Mouse (Mus musculus) CD4-positive, CD25-positive, alpha-beta regulatory T cell, adult 2 months (primary cell): ENCODE measurements around the gene Trpv5.

Source experiments
- DNase-seq: peaks from one replicate; pipeline ENCODE4 v3.0.0-alpha.2; 2012; ENCODE audit warnings: low read depth, low spot score

The Trpv5 gene

DNA sequence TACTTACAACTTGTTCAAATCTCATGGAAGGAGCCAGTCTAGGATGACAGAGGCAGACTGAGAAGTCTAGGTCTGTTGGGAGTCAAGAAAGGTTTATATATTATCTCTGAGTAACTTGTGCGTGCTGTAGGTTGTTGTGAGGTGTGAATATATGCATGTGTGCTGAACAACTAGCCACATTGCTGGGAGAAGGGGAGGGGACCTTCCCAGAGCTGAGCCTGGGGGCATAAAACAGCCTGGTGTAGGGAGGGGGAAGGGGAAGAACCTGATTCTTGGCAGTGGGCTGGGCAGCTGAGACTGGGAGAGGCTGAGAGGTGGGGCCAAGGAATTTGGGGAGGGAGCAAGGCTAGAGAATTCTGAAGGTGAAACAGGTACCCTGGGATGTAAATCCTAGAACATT, at the start of gene Trpv5:
Trpv5 (minus strand) TSS at position 101 of the 400 bp plus-strand sequence.
- DNase-seq = no peak

DNA sequence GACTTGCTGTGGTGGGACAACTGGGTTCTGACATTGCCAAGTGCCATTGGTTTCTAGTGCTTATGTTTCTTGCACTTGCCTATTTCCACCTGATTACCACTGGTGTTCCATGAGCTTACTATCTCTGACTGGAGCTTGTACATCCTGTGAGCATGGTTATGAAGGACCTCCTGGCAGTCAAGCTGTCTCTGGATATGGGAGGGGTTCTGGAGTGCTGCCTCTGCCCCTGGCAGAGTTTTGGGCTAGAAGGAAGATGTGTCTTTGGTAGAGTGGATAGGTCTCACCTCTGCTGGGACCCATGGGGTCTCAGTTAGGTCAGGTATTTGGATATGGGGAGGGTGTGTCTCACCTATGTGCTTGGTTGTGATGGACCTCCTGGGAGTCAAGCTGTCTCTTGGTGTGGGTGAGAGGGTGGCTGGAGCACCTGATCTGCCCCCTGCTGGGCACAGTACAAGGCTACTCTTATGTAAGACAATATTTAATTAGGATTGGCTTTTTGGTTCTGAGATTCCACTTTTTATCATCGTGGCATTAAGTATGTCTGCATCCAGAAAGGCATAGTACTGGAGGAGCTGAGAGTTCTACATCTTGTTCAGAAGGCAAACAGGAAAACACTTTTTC, 47.5 kb upstream of the Trpv5 start:
- peak; percentile 70 for DNase-seq

DNA sequence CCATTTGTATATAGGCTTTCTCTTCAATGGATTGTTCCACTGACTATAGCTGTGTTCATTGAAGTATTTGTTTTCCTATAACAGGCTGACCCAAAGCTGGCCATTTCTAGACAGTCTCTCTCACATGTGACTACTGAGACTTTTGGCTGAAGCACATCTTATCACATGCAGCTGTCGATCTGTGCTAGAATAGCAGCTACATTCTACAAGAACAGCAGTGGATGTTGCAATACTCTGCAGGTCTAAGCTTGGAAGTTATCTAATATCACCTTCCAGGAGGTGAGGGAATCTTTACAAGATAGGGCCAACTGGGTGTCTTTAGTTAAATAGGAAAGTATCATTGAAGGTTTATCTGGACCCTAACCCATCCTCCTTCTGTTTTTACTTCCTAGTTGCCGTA, 40.9 kb upstream of the Trpv5 start:
- no peak for DNase-seq

DNA sequence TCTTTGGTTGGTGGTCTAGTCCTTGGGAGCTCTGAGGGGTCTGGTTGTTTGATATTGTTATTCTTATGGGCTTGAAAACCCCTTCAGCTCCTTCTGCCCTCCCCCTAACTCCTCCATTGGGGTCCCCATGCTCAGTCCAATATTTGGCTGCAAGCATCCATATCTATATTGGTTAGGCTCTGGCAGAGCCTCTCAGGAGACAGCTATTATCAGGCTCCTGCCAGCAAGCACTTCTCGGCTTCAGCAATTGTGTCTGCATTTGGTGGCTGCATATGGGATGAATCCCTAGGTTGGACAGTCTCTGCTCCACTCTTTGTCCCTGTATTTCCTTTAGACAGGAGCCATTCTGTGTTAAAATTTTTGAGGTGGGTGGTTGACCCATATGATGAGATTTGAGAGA, 29.7 kb upstream of the Trpv5 start:
- DNase-seq = no peak

DNA sequence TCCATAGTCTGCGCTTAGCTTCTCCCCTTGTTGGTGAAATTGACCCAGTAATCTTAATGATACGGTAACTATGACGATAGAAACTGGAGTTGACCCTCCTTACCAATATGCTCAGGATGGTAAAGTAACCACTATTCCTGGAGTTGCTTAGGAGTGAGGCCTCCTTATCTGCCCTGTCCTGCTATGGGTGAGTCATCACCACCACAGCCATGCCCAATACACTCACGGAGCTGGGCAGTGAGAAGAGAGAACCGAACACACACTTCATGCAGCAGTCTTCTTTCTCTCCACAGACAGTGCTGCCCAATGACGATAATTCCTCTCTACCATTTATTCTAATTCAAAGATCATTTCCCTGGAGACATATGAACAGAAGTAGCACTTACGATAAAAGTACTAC, 25.7 kb upstream of the Trpv5 start:
- no peak for DNase-seq

DNA sequence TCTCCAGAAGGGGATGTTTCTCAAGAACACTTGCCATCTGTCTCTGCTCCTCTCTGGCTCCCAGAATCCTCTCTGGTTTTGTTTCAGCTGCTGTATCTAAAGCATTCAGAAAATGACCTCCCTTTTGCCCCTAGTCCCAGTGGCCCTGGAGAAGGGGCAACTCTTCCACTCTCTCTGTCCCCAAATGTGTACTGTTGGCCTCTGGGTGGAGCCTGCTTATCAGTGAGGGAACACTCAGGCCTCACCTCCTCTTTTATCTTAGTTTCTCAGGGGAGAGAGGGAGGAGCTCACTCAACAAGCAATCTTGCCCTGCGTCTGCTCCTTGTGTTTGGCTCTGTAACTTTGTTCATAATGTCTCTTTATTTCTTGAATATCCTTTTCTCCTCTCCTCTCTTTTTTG, 23.6 kb upstream of the Trpv5 start, which contains the start of gene Kel:
Kel (minus strand) TSS at position 217 of the 400 bp plus-strand sequence.
- no peak for DNase-seq

- DNase-seq = peak; percentile 63
Measured at GRCm38 (mm10) chr6:41702928-41703327, 22.4 kb upstream of the Trpv5 start.

DNA sequence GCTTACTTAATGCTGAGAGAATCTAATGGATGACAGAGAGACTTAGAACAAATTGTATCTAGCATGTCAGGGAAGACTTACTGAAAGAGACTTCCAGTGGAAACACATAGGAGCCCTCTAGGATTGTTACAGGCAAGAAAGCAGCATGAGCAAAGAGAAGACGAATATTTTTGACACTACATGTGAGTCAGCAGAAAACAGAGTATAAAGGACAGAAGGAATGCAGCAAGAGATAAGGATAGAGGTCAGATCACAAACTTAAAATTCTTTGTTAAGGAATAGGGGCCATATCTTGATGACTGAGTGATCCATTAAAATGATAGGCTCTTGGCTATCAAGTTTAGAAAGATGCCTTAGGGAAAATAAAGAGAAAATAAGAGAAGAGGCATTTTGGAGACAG, 20.7 kb upstream of the Trpv5 start:
- DNase-seq = no peak

GRCm38 (mm10) chr6:41694407-41694806, 13.8 kb upstream of the Trpv5 start:
- no peak for DNase-seq

DNA sequence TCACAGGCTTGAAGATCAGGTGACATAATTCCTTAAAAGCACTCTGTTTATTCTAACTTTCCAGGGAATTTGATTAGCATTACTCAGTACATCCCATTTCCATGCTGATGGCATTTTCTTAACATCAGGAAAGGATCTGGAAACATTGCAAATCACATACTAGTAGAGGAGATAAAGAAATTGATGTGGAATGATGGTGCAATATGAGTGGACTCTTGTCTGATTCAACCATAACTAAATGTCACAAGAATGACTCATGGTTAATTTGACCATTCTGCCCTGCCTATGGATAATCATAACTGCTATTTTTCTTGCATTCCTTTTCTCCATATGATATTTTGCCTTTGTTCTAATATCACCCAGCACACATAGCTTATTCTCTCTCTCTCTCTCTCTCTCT, 11.6 kb upstream of the Trpv5 start:
- DNase-seq = no peak

- DNase-seq = no peak
Measured at GRCm38 (mm10) chr6:41685596-41685995, 5.0 kb upstream of the Trpv5 start.

DNA sequence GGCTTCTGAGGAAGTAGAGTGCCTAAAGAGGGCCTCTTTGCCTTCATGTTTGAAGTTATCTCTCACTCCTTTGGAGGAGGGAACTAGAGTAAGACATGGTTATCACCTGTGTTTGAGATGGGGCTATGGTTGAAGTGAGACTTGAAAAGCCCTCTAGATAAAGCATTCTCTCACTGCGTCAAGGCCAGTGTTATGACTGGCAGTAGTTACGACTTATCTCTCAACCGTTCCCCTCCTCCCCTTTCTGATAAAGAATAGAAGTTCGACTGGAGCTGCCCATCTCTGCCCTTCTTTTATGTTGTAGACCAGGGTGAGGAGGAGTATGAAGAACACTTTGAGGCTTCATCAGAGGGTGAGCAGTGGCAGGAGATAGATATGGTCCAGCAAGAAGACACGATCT, 4.3 kb upstream of the Trpv5 start:
- DNase-seq = no peak

- no peak for DNase-seq
Measured at GRCm38 (mm10) chr6:41684131-41684530, 3.6 kb upstream of the Trpv5 start, which contains the start of gene Llcfc1. Gene Llcfc1, plus strand, starts transcription at chr6:41684431.

- DNase-seq = no peak
Measured at GRCm38 (mm10) chr6:41681656-41682055, 1.1 kb upstream of the Trpv5 start.

DNA sequence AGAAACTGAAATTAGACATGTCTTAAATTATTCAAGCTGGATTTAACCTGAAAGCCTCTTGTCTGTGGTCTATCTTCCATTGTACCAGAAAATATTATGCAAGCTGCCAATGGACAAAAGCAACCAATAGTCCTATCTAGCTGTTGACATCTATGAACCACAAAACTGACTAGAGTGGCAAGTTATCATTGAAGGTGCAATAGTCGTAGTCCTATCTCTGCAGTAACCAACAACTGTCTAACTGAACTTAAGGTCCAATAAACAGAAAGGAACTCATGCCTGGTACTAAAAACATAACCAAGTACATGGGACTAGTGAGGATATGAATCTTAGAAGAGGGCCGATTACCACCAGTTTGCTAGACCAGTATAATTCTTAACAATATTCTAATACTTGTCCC, 4.0 kb downstream of the Trpv5 start:
- no peak for DNase-seq

DNA sequence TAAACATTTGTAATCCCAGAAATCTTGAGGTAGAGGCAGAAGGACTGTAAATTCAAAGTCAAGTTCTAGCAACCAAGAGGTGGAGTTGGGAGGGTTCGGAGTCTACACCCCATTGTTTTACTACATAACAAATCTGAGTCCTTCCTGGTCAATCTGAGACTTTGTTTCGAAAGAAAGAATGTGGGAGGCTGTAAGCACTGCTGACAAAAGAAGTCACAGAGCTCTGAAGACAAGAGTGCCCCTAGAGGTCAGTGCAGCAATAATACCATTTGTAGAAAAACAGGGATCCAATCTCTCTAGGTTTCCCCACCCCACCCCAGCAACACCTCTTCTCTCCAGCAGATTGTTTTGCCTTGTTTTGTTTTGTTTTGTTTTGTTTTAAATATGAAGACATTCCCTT, 18.2 kb downstream of the Trpv5 start:
- DNase-seq = peak; percentile 62

DNA sequence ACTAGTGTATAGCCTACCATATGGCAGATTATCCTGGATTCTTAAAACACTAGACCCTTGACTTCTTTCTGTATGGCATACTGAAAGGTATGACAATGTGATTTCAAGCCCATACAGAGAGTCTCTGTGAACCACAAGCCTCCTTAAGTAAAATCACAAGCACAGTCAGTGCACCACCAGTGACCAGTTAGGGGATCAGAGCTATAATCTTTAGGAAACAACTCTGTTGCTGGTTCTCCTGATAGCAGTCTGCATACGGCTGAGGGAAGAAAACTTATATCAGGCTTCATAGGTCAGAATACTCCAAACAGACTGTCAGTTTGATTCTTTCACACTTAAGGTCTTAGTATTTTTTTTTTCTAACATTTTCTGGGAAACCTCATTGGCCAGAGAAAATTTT, 22.1 kb downstream of the Trpv5 start:
- DNase-seq = no peak

GRCm38 (mm10) chr6:41654648-41655047, 25.9 kb downstream of the Trpv5 start:
- DNase-seq = peak; percentile 14

DNA sequence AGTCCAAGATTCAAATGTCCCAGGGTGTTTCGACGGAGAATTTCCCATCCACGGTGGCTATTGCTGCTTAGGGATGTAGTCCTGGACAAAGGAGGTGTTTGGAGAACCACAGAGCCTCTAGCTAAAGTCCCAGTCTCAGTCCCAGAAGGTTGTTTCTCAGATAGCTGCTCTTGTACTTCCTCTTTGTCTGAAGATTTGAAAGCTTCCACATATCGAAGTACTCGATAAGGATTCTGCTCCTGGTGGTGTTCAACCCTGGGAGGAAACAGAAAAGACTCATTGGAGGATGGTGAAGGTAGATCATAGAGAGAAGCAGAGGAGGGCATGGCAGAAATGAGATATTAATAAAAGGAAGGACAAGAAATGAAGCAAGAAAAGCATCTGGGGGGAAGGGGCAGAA, 27.4 kb downstream of the Trpv5 start:
- no peak for DNase-seq

- DNase-seq = no peak
Measured at GRCm38 (mm10) chr6:41646672-41647071, 33.9 kb downstream of the Trpv5 start.

- DNase-seq = no peak
Measured at GRCm38 (mm10) chr6:41646220-41646619, 34.3 kb downstream of the Trpv5 start.

- no peak for DNase-seq
Measured at GRCm38 (mm10) chr6:41643227-41643626, 37.3 kb downstream of the Trpv5 start.

- no peak for DNase-seq
Measured at GRCm38 (mm10) chr6:41642765-41643164, 37.8 kb downstream of the Trpv5 start.
